Mouse (Mus musculus): ENCODE measurements around the gene Rassf1.
A peak's percentile ranks its signal among the peaks of the same experiment; 100 is the strongest.

Rassf1 gene

DNA sequence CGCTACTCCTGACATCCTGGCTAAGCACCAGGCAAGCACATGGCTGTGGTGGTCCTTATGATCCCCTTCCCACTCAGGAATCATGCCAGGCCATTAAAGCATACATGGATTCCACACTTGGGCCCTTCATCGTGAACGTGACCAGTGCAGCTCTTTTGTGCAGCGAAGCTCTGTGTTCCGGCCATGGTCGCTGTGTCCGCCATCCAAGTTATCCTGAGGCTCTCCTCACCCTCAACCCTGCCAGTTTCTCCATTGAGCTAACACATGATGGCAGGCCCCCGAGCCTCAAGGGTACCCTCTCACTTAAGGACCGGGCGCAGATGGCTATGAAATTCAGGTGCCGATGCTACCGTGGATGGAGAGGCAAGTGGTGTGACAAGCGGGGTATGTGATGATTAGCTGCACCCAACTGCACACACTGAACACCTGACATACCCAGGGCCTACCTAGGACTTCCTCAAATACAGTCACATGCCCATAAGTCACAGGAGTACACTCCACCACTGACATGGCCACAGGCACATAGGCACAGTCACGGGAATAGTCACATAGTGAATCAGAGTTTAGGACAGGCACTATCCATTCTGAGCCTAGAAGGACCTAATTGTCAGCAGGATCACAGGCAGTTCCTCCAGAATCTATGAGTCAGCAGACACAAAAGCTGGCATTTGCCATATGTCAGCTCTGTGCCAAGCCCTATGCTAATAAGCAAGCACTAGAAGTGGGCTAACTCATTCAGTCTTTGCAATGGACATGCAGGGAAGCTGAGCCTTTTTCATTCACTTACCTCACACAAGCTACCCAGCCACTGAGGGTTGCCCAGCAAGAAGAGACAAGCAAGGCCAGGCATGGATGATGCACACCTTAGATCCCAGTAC is 27.9 kb downstream of the Rassf1 start:
- DNase-seq (ENCODE audit: low read depth, low spot score) = no peak

DNA sequence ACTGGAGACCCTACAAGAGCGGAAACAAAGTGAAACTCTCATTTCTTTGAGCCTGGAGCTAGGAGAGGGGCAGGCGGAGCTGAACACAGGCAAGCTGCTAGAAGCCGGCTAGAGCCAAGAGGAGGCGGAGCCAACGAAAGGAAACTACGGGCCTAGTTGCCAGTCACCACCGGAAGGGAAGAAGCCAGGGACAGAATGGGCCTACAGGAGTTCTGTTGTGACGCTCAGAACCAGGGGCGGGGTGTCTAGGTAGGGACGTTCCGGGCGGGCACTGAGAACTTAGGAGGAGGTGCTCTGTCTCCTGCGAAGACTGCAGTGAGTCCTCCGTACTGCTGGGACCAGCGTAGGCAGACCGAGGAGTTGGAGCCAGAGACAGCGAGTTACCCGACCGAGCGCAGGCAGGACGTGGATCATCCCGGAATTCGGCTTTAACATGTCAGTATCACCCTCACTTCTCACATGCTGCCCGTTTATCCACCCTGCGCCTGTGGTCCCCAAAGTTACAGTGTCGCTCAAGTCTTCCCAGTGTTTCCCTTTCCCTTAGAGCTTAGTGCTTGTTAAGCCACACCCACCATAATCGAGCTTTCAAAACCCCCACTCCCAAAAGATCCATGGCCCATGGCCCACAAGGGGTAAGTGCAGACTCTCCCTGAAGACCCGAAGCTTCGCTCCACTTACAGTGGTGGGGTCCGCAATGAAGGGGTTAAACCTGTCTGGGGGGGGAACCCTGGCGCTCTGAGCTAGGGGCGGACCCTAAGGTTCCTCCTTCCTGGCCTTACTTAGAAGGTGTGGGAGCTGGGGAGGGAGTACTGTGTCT is 29.4 kb downstream of the Rassf1 start, which contains the start of gene Hyal3:
Gene Hyal3 (plus strand): TSS at position 318 of the 817 bp plus-strand sequence.
- DNase-seq (ENCODE audit: low read depth, low spot score) = peak; percentile 61

DNA sequence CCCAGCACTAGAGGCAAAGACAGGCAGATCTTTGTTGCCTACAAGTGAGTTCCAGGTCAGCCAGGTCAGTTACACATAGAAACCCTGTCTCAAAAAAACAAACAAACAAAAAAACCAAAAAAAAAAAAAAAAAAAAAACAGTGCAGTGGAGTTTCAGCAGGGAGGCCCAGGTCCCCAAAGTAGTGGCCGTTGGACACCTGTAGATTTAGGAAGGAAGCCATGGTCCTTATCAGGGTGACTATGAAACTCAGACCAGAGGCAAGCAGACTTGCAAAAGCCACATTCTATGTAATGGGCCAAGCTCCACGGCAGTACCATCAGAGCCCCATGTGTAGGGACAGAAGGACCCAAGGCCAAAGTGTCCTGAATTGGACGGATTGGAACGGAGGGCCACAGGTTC is 30.2 kb downstream of the Rassf1 start:
- no peak for DNase-seq (ENCODE audit: low read depth, low spot score)

DNA sequence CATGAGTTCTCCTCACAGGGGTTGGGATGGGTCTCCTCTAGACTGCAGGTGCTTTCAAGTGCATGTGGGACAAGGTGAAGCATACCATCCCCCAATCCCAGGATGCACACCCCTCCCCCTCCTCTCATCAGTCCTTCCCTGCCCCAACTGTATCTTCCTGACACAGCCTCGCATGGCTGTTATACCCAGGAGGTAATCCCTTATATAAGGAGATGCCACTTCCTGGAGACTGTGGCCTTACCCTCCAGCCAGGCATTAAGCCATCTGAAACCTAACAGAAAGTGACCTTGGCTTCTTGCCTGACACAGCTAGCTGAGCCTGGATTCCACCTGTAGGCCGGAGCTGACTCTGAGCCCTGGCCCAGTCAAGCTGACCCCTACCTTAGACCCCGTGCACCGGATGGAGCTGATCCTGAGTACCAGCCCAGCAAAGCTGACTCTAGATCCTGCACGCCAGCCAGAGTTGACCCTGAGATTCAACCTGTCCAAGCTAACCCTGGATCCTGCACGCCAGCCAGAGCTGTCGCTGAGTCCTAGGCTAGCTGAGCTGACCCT is 31.2 kb downstream of the Rassf1 start:
- no peak for DNase-seq (ENCODE audit: low read depth, low spot score)

GRCm38 (mm10) chr9:107583174-107583573 is 31.8 kb downstream of the Rassf1 start:
- DNase-seq (ENCODE audit: low read depth, low spot score) = no peak

DNA sequence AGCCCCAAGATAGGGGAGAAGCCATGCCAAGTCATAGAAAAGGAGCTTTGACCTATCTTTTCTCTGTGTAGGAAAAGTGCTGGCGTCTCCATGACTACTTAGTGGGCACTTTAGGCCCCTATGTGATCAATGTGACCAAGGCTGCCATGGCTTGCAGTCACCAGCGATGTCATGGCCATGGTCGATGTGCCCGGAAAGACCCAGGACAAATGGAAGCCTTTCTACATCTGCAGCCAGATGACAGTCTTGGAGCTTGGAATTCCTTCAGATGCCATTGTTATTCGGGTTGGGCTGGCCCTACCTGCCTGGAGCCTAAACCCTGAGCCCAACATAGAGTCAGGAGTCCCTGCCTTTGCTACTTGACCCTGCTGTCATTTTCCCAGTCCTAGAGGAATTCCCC is 35.1 kb downstream of the Rassf1 start:
- DNase-seq (ENCODE audit: low read depth, low spot score) = no peak

GRCm38 (mm10) chr9:107586974-107587832 is 35.8 kb downstream of the Rassf1 start, which contains the start of gene Ifrd2:
Gene Ifrd2, plus strand, starts transcription at chr9:107587642.
- peak; percentile 93 for DNase-seq (ENCODE audit: low read depth, low spot score)

GRCm38 (mm10) chr9:107587833-107588639 is 36.7 kb downstream of the Rassf1 start:
- DNase-seq (ENCODE audit: low read depth, low spot score) = no peak

GRCm38 (mm10) chr9:107590058-107590772 is 38.9 kb downstream of the Rassf1 start:
- no peak for DNase-seq (ENCODE audit: low read depth, low spot score)

- DNase-seq (ENCODE audit: low read depth, low spot score) = no peak
These were observed 39.4 kb downstream of the Rassf1 start for GRCm38 (mm10) chr9:107590773-107591060.

GRCm38 (mm10) chr9:107593101-107593976 is 42.0 kb downstream of the Rassf1 start:
- DNase-seq (ENCODE audit: low read depth, low spot score) = no peak

DNA sequence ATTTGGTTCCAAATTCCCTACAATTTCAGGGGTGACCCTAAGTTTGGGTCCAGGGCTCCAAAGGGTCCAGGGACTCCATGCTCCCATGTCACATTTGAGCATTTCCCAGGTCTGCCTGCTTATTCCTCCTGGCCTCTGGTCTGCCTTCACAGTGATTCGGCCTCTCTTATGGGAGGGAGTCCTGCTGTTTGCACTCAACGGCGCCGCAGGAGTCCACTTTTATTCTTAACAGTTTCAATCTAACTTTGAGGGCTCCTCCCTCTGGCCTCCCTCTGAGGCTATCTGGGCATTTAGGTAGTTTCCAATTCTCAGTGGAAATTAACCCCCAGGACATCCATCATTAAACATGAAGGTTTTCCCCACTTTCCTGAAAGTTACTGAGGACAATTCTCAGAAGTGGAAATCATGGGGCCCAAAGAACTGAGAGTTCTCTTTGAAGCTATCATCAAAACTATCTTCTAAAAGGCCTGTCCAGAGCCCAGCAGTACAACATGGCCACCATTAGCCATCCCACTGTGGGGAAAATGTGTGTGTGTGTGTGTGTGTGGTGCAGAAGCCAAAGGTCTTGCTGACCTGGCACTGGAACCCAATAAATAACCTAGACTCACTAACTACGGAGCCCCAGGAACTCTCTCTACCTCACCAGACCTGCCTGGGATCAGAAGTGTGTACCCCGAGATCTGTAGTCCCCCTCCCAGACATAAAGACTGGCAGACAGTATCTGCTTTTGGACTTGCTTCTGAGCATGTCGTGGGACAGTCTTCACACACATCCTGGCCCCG is 43.1 kb downstream of the Rassf1 start:
- DNase-seq (ENCODE audit: low read depth, low spot score) = no peak

DNA sequence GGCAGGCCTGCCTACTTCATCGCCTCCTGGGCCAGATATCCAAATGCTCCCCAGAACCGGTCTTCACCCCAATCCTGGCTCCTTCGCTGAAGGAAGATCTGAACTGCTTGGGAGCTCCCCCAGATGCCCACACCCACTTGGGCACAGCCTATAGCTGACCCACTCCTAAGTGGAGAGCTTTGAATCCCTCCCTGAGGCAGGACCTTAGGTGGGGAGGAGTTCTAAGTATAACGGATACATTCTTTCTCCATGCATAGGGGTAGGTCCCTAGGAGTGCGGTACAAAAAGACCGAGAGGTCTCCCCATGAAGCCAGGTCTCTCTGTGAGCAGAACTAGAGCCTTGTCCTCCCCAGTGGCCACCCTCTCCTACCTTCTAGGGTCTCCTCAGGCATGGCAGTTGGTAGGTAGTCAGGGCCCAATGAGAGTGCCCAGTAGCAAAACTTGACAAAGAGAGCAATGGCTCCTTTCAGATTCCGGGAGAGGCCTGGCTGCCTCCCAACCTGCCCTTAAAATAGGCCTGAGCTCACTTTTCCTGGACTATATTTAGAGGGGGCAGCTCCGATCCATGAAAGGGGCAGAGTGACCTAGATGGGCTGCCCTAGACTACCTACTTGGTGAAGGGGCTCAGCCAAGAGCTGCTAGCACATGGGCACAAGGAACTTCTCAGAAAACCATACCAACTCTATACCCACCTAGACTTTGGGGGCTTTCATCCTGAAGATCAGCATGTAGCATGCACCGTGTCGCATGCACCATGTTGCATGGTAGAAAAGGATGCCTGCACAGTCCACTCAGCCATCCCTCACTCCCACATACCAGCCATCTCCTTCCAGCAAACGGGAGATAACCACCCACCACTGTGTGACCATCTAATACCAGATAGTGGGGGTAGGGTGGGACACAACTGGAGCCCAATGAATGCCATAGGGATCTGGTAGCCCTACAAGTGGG is 45.5 kb downstream of the Rassf1 start:
- no peak for DNase-seq (ENCODE audit: low read depth, low spot score)

DNA sequence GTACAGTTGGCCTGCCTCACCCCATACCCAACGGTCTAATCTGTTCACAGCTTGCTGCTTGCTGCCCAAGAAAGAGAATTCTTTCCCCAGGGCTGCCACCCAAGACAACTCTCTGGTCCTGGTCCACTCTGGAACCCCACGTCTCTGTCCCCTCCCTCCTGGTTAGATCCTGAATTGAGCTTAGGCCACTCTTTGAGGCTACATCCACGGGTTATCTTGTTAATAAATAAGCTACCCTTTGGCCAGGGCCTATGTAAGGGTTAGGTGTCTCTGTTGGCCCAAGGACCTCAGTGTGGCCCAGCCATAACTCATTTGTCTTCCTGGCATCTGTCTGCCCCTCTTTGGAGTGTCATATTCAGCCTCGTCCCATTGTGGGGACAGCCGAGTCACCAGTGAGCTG is 47.0 kb downstream of the Rassf1 start:
- no peak for DNase-seq (ENCODE audit: low read depth, low spot score)

- no peak for DNase-seq (ENCODE audit: low read depth, low spot score)
These were observed 48.1 kb downstream of the Rassf1 start for GRCm38 (mm10) chr9:107599433-107599832.

GRCm38 (mm10) chr9:107599842-107600241 is 48.5 kb downstream of the Rassf1 start:
- DNase-seq (ENCODE audit: low read depth, low spot score) = no peak

DNA sequence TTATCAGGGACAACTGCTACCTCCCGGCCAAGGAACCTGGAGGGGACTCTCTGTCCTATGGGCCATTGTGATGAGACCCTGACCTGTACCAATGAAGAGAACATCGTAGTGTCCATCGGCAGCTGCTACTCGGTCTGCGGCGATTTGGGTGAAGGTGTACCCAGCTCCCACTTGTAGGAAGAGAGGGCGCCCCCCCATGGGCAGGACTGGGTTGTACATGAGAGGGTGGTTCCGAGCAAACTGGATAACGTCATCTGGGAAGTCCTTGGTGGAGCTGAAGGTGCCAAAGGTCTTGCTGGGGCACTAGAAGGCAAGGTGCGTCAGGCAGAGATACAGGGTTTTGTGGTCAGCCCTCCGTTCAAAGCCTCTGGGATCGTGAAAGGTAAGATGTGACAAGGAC is 49.4 kb downstream of the Rassf1 start:
- no peak for DNase-seq (ENCODE audit: low read depth, low spot score)
